Mouse (Mus musculus): ENCODE results near the gene Wdr70. TPM values are rescaled to one million over a fixed set of nuclear protein-coding genes. Genes with fewer than 3 reads are reported as not detected.

The Wdr70 gene
- polyA plus RNA-seq, 1 experiment from 2014 or later: 26.9 TPM

Small RNA genes within 50 kb of the gene (microRNA-seq; reads per million reads assigned to microRNA genes)
- gene Gm27529: not detected

Other genes with a start within 250 kb of the Wdr70 start
- gene Nup155, start 10.1 kb upstream of the Wdr70 start, polyA plus RNA-seq (2015; fragmentation: Nextera tagmentation; extraction: Ambion mirVana): 11.6 and 16.5 TPM in 2 replicates
- gene Cplane1, start 69.9 kb upstream of the Wdr70 start, polyA plus RNA-seq (2015; fragmentation: Nextera tagmentation; extraction: Ambion mirVana): 0.69 and 0.75 TPM in 2 replicates

Data from liver, embryonic 13.5 days (tissue).